Mouse (Mus musculus): ENCODE measurements around the gene Klhdc7b. TPM values are rescaled to one million over a fixed set of nuclear protein-coding genes. Genes with fewer than 3 reads are reported as not detected.
A peak's percentile ranks its signal among the peaks of the same experiment; 100 is the strongest.
"Not testable (repeated sequence)": the region's sequence is repeated elsewhere in the genome, so short reads cannot be mapped to it uniquely, and the experiment has no call there.

Klhdc7b gene
- polyA plus RNA-seq, 1 experiment = 0.16 TPM

DNA sequence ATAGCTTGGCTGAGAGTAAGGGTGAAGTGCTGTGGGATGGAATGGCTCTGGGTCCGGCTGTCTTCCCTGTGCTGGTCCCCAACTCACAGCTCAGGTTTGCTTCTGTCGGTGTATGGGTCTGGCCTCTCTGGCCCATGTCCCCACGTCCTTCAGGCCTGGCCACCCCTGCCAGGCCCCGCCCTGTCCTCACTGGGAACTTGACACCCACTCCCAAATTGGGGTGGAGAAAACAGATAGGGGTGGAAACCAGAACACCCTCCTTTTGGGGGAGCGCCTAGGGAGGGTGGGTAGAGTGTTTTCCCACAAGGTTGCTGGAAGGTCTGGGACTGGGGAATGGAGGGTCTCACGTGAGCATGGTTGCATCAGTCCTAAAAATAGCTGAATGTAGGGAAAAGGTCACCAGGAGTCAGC is 41.0 kb downstream of the Klhdc7b start, which contains the start of gene Cpt1b:
Cpt1b (minus strand) TSS at position 153 of the 411 bp plus-strand sequence.
- no peak for DNase-seq (ENCODE audit: extremely low spot score in 1 of 2, low spot score in 1 of 2)

DNA sequence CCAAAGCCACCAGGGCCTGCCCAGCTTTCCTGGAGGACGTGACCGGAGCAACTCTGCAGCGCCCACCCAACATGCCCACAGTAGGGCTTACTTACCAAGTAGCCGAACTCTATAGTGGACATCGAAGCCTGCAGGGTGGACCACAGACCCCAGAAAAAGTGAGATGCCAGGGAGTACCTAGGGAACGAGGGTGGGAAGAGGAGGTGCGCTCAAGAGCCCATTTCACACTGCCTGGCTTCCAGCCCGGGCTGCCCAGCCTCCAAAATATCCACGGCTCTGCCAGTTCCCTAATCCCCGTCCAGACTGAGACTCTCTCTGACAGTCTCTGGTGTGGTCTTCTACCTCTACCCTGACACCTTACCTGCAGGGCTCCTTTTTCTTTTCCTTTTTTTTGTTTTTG is 42.0 kb downstream of the Klhdc7b start:
- DNase-seq (ENCODE audit: extremely low spot score in 1 of 2, low spot score in 1 of 2) = no peak

DNA sequence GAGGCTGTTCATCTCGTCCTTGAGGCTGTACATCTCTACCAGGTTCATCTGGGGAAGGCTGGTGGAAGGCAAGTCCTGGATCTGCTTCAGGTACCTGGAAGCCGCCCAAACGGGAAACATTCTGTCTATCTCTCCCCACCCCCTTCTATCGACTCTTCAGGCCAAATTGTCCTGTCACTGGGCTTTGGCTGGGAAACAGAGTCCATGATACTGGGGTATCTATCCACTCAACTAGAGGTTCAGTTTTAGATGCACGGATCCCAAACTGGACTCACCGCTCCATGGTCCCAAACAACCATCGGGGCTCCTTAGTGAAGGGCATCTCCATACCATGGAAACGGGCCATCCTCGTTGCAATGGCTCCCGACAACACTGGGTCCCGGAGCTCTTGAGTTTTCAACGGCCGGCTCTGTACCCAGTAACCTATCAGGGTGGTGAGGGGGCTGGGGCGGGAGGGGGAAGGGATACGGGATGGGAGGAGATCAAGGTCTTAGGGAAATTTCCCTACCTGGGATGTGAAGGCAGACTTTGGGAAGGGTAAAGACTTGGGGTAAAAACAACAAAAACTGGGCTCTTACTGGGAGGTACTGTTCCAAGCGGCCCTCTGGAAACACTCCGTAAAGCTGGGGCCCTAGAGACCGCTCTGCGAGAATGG is 43.5 kb downstream of the Klhdc7b start:
- DNase-seq (ENCODE audit: extremely low spot score in 1 of 2, low spot score in 1 of 2) = no peak

DNA sequence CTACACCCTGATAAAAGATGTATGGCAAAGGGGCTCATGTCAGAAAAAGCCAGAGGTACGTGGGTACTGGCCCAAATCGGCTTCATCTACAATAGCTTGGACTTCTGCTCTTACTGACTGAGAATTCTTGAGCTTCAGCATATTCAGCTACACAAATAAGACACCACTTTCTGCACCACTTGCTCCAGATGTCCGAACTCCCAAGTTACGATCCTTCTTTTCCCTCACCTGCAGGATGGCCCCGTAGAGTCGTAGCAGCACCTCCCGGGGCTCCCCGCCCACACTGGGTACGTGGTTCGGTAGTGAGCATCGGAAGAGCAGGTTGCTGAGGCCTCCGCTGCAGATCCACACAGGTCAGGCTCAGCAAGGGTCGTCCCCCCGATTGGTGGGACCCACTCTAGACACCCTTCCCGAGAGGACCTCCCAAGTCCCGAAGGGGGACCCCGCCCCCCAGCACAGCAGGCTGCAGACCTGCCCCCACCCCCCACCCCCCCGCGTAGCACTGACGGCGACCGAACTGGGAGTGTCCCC is 44.2 kb downstream of the Klhdc7b start:
- DNase-seq (ENCODE audit: extremely low spot score in 1 of 2, low spot score in 1 of 2) = no peak

DNA sequence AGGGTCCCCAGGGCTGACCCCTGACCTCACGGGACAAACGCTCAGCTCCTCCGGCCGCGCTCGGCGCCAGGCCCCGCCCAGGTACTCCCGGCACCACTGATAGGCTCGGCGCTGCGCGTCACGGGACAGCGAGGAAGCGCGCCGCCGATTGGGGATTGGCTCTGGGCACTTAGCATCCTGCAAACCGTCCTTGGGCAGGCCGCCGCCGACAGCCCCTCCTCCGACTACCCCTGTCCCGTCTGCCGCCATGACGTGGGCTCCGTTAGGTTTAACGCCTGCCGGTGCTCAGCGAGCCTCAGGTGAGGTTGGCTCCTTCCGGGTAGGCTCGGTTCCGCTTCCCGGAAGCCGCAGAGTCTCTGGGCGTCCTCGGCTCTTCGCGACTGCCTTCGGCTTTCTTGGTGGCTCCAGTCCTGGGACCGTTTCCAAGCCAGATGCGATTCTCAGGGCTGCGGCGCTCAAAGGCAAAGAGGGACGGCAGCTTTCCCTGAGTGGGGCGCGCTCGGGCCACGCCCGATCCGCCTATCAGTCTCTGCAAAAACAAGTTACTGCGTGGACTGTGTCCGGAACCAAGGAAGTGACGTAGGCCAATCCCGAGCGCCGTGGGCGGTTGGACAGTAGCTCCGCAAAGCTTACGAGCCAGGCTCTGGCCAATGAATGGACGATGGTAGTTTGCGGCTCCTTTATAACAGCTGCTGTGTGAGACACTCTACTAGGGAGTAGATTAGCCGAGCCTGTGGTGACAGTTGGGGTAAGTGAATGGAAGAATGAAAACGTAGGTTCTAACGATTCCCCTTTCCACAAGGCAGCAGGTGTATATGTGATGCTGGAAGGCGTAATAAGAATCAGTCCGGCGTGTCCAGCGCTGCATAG is 44.9 kb downstream of the Klhdc7b start, which contains the start of the genes C730034F03Rik, Gm44502 and Chkb:
C730034F03Rik (plus strand) TSS at position 238 of the 870 bp plus-strand sequence.
Gm44502 (minus strand) TSS at position 345 of the 870 bp plus-strand sequence.
Chkb (minus strand) TSS at position 557 of the 870 bp plus-strand sequence.
- peak; percentile 93 to 97 for DNase-seq (ENCODE audit: extremely low spot score in 1 of 2, low spot score in 1 of 2)

DNA sequence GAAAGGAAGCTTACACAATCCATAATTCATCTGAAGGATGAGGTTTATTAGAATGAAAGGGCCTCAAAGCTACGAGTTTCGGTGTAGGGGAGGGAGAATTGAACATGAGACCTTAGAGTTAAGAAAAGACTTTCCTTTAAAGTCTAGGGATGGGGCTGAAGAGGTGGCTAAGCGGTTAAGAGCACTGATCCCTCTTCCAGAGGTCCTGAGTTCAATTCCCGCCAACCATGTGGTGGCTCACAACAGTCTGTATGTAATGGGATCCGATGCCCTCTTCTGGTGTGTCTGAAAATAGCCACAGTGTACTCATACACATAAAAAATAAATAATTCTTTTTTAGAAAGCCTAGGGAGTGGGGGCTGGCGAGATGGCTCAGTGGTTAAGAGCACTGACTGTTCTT is 45.6 kb downstream of the Klhdc7b start:
- no peak for DNase-seq (ENCODE audit: extremely low spot score in 1 of 2, low spot score in 1 of 2)

DNA sequence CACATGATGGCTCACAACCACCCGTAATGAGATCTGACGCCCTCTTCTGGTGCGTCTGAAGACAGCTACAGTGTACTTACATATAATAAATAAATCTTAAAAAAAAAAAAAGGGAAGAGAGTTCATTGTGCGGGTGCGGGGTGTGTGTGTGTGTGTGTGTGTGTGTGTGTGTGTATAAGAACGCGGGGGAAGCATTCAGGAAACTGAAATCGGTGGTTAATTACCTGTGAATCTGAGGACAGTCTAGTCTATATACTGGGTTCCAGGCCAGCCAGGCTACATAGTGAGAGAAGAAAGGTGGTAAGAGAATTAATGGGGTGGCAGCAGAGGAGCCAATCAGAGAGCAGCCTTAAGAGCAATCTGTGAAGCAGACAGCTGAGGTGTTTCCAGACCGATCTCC is 46.1 kb downstream of the Klhdc7b start:
- DNase-seq (ENCODE audit: extremely low spot score in 1 of 2, low spot score in 1 of 2) = not testable (repeated sequence)

DNA sequence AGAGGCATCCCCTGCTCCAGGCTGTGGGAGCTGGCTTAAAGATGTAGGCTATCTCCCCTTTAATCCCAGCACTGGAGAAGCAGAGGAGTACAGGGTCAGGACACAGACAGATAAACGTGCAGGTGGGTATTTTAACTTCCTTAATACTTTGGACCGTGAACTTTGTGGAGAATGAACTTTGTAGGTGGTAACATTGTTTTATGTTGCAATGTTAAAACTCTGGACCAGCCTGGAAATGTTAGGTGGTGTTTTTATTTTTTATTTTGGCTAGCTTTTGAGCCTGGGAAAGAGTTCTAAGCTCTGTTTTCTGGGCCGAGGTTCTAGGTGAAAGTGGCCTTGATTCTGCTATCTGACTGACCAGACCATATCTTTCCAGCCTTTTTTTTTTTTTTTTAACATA is 46.6 kb downstream of the Klhdc7b start:
- DNase-seq (ENCODE audit: extremely low spot score in 1 of 2, low spot score in 1 of 2) = no peak

DNA sequence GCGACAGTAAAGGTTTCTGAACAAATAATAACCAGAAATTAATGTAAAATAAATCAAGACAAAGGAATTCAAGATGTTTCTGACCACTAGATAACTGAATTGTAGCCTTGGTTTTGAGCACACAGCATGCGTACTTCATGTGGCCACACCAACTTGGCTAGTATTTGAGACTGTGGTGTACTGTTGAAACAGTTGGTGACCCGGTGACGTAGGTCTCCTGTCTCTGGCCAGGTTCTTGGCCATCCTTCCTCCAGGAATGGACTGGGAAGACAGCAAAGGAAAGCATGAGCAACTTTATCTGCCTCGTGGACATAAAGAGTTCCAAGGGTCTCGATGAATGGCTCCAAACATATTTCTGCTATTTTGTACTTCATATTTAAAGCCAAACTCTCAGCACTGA is 47.1 kb downstream of the Klhdc7b start:
- no peak for DNase-seq (ENCODE audit: extremely low spot score in 1 of 2, low spot score in 1 of 2)

DNA sequence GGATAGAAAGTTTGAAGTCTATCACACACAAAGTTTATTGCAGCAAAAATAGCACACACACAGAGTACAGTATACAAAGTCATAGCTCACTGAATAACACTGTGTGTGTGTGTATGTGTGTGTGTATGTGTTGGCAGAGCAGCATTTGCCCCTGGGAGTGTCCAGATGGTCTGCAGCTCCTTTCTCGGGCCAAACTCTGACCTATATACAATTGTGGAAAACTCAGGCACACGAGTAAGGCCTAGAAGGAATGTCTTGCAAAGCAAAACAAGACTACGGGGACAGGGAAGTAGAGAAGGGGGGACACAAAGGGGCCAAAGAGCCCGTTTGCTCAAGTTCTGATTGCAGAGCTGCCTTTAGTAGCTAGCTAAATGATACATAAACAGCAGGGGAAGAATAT is 48.2 kb downstream of the Klhdc7b start:
- DNase-seq (ENCODE audit: extremely low spot score in 1 of 2, low spot score in 1 of 2) = no peak

DNA sequence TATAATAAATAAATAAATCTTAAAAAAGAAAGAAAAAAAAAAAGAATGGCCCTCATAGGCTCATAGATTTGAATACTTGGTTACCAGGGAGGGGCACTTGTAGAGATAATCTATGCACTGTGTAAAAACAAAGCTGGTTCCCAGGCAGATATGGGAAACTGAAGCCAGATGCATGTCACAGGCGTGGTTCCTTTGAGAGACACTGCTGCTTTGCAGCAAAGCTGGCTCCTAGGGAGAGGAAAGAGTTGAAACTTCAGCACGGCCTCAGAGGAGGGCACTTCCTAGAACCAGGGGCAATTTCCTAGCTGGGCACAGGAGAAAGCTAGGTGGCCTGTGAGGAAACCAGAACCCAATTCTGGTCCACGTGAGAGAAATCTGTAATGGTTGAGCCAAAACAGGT is 49.4 kb downstream of the Klhdc7b start:
- no peak for DNase-seq (ENCODE audit: extremely low spot score in 1 of 2, low spot score in 1 of 2)

DNA sequence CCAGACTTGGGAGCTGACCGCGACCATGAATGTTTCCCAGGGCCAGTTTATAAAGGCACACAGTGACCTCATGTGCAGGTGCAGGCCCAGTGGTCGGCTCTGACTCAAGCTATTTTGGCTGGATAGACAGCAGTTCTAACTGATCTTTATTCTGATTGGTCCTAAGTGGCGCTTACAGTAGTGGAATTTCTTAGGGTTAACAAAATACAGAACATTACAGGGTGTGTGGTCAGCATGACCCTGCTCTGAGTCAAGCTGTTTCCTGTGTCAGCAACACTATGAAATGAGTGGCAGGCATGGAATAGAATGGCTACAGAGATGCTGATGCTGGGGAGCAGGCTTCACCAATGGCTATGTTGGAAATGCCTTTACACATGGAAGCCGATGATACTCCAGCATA is 51.2 kb downstream of the Klhdc7b start:
- DNase-seq (ENCODE audit: extremely low spot score in 1 of 2, low spot score in 1 of 2) = no peak

Other genes starting within 250 kb of the Klhdc7b start
- gene Mapk12, start 244.2 kb upstream of the Klhdc7b start, polyA plus RNA-seq (2012; rRNA removed) = 20.2 and 22.9 TPM in 2 replicates
- 53.3 and 61.1 TPM in 2 replicates for gene Mapk11, start 235.3 kb upstream of the Klhdc7b start, polyA plus RNA-seq (2012; rRNA removed)
- 65.8 and 72.5 TPM in 2 replicates for gene Plxnb2, start 204.1 kb upstream of the Klhdc7b start, polyA plus RNA-seq (2012; rRNA removed)
- 143 and 146 TPM in 2 replicates for gene Dennd6b, start 188.4 kb upstream of the Klhdc7b start, polyA plus RNA-seq (2012; rRNA removed)
- gene Ppp6r2, start 173.4 kb upstream of the Klhdc7b start, polyA plus RNA-seq (2012; rRNA removed) = 125 and 147 TPM in 2 replicates
- 212 and 221 TPM in 2 replicates for gene Sbf1, start 69.6 kb upstream of the Klhdc7b start, polyA plus RNA-seq (2012; rRNA removed)
- gene Adm2, start 62.2 kb upstream of the Klhdc7b start, polyA plus RNA-seq (2012; rRNA removed) = not detected in 2 replicates
- gene Miox, start 50.5 kb upstream of the Klhdc7b start, polyA plus RNA-seq (2012; rRNA removed) = not detected in 2 replicates
- 14.7 and 15.8 TPM in 2 replicates for gene Lmf2, start 29.3 kb upstream of the Klhdc7b start, polyA plus RNA-seq (2012; rRNA removed)
- gene Ncaph2, start 29.2 kb upstream of the Klhdc7b start, polyA plus RNA-seq (2012; rRNA removed) = 101 and 112 TPM in 2 replicates
- gene Sco2, start 11.1 kb upstream of the Klhdc7b start, polyA plus RNA-seq (2012; rRNA removed) = 30.0 and 30.5 TPM in 2 replicates
- gene Tymp, start 7.9 kb upstream of the Klhdc7b start, polyA plus RNA-seq (2012; rRNA removed) = 3.3 TPM in 2 replicates
- gene Odf3b, start 5.6 kb upstream of the Klhdc7b start, polyA plus RNA-seq (2012; rRNA removed) = 2.4 and 3.8 TPM in 2 replicates
- 0.48 TPM in 1 of 2 replicates, not detected in the other for gene Syce3, start 25.6 kb downstream of the Klhdc7b start, polyA plus RNA-seq (2012; rRNA removed)
- 2.0 and 2.9 TPM in 2 replicates for gene Cpt1b, start 40.9 kb downstream of the Klhdc7b start, polyA plus RNA-seq (2012; rRNA removed)
- 3.2 and 3.8 TPM in 2 replicates for gene C730034F03Rik, start 44.7 kb downstream of the Klhdc7b start, polyA plus RNA-seq (2012; rRNA removed)
- 0.08 and 0.28 TPM in 2 replicates for gene Gm44502, start 44.8 kb downstream of the Klhdc7b start, polyA plus RNA-seq (2012; rRNA removed)
- 66.1 and 70.7 TPM in 2 replicates for gene Chkb, start 45.0 kb downstream of the Klhdc7b start, polyA plus RNA-seq (2012; rRNA removed)
- 123 and 134 TPM in 2 replicates for gene Mapk8ip2, start 69.0 kb downstream of the Klhdc7b start, polyA plus RNA-seq (2012; rRNA removed)
- 29.6 and 34.9 TPM in 2 replicates for gene Arsa, start 92.5 kb downstream of the Klhdc7b start, polyA plus RNA-seq (2012; rRNA removed)
- gene Shank3, start 114.7 kb downstream of the Klhdc7b start, polyA plus RNA-seq (2012; rRNA removed) = 76.4 and 84.0 TPM in 2 replicates
- 4.2 TPM in 2 replicates for gene Acr, start 183.4 kb downstream of the Klhdc7b start, polyA plus RNA-seq (2012; rRNA removed)
- gene Rabl2, start 207.0 kb downstream of the Klhdc7b start, polyA plus RNA-seq (2012; rRNA removed) = 74.5 and 82.6 TPM in 2 replicates